Mouse (Mus musculus) embryonic fibroblast, embryonic 13.5 days (primary cell): ENCODE data around the gene Ccl20. TPM values are rescaled to one million over a fixed set of nuclear protein-coding genes. Genes with fewer than 3 reads are reported as not detected.
A peak's percentile ranks its signal among the peaks of the same experiment; 100 is the strongest.

Experiments used
- H3K27ac ChIP-seq: 2 replicates; pipeline ENCODE4 v1.5.1; 2012; ENCODE audit warnings: low read length, control low read depth, inconsistent platforms; ENCODE audit not compliant: insufficient read depth
- H3K4me1 ChIP-seq: 2 replicates; pipeline ENCODE4 v1.6.1; 2011; ENCODE audit warnings: low read length; ENCODE audit not compliant: control insufficient read depth, insufficient read depth
- H3K4me3 ChIP-seq: 2 replicates; pipeline ENCODE4 v1.5.1; 2011; ENCODE audit warnings: mild to moderate bottlenecking, control low read depth, low read length; ENCODE audit not compliant: insufficient read depth
- CTCF ChIP-seq: IDR thresholded peaks from 2 replicates; pipeline ENCODE4 v1.5.1; 2011; ENCODE audit warnings: mild to moderate bottlenecking, control low read depth, low read length, moderate library complexity, borderline replicate concordance; ENCODE audit not compliant: insufficient read depth
- POLR2A ChIP-seq: IDR thresholded peaks from 2 replicates; pipeline ENCODE4 v1.6.1; 2011; ENCODE audit warnings: low read depth, mild to moderate bottlenecking, control low read depth, low read length, moderate library complexity
- polyA plus RNA-seq: library from polyadenylated mRNA; stranded (reverse); fragments of >200 nt; gene quantifications from 2 replicates; pipeline ENCODE4 v1.2.4, GENCODE M21; 2011; ENCODE audit warnings: low read depth; ENCODE audit not compliant: missing spikeins, insufficient read length

The Ccl20 gene
- 11.8 and 12.2 TPM in 2 replicates for polyA plus RNA-seq

DNA sequence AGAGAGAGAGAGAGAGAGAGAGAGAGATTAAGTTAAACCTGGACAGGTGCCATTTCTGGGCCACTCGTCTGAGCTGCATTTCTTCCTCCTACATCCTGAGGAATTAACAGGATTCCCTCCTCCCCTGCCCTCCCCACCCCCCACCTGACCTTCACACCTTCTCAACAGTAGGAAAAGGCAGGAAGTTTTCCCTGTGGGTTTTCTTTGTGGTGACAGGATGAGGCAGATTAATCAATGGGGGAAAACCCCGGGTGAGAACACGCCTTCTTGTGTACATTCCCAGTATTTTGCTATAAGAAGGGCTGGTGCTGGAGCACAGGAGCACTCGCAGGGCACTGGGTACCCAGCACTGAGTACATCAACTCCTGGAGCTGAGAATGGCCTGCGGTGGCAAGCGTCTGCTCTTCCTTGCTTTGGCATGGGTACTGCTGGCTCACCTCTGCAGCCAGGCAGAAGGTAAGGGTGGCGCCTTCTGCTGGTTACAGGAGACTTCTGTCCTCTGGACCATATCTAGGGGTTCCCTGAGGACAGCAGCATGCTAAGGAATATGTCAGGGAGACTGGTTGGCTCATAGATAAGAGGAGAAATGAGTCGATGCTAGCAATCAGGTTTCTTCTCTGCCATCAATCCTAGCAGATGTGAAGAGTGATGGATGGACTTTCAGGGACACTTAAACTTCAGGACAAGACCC, at the start of gene Ccl20:
TSS of gene Ccl20 (plus strand) at position 320 of the 691 bp plus-strand sequence.
- Histone ChIP-seq H3K27ac (no peak within 1 kb of the TSS), H3K4me1 (peaks cover 6% of the 10 kb centered on the region), H3K4me3 (no peak within 1 kb of the TSS)
- TF ChIP-seq POLR2A (no peak), CTCF (no peak)

DNA sequence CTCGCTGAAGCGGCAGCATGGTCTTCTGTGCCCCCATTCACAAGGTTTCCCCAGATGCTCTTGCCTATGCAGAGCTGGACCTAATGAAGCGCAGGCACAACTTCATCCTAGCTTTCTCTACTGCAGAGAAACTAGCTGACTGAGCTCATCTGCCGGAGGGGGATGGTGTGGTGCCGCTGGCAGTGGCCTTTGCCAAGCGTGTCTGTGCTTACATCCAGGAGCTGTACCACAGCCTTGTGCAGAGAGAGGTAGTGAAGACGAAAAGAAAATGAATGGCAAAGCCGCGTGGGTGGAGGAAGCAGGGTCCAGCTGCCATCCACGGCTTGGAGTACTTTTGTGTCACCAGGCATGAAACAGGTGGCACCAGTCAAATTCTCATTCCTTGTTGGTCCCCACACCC, 49.4 kb upstream of the Ccl20 start:
- no peak overlapping the region for H3K27ac ChIP-seq
- no peak overlapping the region for H3K4me3 ChIP-seq
- TF ChIP-seq CTCF = no peak
- TF ChIP-seq POLR2A = no peak
- no peaks in the 10 kb centered on the region for H3K4me1 ChIP-seq

DNA sequence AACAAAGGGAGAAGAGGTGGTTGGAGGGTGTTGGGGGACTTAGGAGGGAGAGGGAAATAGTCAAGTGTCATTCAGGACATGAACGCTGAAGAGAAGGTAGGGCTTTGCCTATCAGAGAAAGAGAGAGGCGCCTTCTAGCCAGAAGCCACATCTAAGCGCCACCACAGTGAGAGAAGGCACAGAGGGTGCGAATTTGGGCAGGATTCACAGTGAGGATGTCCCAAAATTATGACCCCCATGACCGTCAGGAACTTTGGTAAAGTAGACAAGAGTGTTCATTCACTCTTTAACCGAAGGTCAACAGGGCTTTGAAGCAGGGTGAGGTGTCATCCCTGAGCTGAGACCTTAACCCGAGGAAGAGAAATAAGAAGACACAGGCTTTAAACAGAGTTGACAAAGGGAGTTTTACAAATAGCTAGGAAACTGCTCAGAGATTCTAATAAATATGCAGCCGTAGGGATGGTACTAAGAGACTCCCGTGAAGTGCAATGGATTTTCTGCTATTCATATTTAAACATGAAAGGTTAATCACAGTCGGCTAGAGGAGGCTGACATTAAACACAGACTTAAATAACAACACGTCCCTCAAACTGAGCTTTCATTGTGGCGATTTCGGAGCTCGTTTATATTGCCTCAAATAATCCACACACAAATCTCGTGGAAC, 40.9 kb upstream of the Ccl20 start:
- no peak overlapping the region for H3K4me3 ChIP-seq
- TF ChIP-seq POLR2A (no peak), CTCF (no peak)
- H3K4me1 ChIP-seq = no peaks in the 10 kb centered on the region
- no peak overlapping the region for H3K27ac ChIP-seq

DNA sequence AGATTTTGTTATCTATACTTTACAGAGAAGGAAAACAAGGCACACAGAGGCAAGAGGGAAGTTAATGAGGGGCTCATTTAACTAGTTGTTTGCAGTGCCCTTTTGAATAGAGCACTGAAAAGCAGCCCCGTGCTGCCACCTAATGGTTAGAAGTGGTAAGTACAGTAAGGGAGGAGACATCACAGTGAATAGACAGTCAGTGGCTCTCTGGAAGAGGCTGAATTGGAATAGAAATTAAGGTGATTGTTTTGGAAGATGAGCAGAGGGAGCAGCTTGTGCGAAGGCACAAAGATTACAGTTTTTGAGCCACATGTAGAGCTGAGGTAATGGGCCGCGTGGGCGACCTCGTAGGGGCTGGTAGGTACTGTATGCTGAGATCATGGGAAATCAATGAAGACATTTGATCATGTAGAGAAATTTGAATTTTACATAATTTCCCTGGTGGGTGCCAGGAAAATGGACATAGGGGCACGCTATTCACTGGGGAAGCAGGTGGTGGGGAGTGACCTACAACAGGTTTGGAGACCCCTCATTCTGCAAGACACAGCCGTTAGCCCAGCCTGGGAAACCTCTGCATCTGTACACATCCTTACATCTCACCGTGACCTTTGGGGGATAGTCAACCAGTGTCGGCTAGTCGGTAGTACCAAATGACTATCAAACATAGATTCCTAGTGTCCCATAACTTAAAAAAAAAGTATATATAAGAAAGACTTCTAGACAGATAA, 40.2 kb upstream of the Ccl20 start:
- Histone ChIP-seq H3K27ac (no peak overlapping the region), H3K4me3 (no peak overlapping the region), H3K4me1 (no peaks in the 10 kb centered on the region)
- no peak for TF ChIP-seq POLR2A
- no peak for TF ChIP-seq CTCF

DNA sequence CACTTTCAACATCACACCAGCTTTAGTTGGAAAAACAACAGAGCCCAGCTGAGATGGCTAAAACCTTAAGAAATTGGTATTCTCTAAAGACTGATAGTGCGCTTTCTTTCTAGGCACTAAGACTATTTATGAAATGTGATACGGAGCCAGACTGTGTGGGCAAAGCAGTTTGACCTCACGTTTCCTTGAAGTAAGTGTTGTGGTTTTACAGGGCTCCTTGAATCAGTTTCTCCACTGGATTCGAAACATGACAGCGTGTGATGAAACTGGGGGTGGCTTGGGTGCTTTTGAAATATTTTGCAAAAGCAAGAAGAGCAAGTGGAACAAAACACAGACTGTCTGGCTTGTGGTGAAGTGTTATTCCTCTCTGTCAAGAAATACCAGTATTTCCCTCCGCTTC, 39.5 kb upstream of the Ccl20 start:
- Histone ChIP-seq H3K27ac (no peak overlapping the region; the same call in 1 of the 2 replicates), H3K4me1 (no peaks in the 10 kb centered on the region), H3K4me3 (no peak overlapping the region)
- TF ChIP-seq CTCF (no peak), POLR2A (no peak)

DNA sequence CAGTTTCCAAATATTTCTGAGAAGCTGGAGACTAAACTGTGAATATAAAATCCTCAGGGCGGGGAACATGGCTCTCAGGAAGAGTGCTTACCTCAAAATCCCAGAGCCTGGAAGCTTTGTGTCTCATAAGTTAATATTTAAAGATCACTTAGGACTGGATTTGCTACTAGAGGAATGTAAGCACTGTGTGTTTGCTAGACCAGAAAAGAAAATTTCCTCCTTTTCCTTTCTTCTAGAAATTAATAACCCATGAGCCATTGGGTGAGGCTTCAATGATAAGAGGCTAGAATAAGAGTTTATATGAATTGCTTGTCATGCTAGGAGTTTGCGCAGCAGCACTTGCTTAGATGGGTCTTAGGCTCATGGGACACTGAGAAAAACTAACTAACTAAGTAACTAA, 31.8 kb upstream of the Ccl20 start:
- TF ChIP-seq CTCF (no peak), POLR2A (no peak)
- H3K4me1 ChIP-seq = no peaks in the 10 kb centered on the region
- no peak overlapping the region for H3K4me3 ChIP-seq
- no peak overlapping the region for H3K27ac ChIP-seq

DNA sequence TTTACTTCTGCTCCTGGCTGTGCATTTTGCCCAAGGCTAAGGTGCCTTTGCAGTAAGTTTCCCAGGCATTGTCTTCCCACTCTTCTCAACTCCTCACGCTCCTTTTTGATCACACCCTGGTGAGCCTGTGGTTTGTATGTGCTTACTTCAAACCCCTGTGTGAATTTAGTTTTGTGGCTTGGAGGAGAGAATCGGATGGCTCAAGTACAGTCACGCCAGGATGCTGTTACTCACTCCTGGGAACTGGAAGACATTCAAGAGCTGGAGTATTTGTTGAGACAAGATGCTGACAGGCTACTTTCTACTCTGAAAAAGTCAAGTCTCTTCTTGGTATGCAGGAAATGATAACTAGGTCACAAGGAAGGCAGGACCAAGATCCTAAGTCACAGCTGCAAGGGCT, 25.3 kb upstream of the Ccl20 start:
- H3K27ac ChIP-seq = peak overlapping the region; percentile 86
- no peak overlapping the region for H3K4me3 ChIP-seq
- no peak for TF ChIP-seq CTCF
- 0 out of 2 replicates have a peak, but pooled peaks have one; percentile 21 for TF ChIP-seq POLR2A
- H3K4me1 ChIP-seq = peaks cover 5% of the 10 kb centered on the region

DNA sequence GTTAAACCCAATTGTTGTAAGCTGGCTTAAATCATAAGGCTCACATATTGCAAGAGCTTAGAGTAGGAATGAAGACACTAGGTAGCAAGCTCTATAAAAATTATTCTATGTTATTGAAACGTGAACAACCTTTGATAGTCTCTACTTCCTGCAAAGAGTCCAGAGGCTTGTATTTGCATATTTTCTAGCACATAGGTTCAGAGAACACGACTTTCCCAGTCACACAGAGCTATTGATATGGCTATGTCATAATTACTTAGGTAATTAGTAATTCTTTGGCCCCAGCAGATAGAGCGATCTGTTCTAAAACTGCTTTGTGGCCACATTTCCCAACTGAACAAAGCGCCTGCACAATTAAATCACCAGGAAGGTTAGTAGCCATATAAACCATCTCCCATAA, 19.6 kb upstream of the Ccl20 start:
- no peak for TF ChIP-seq POLR2A
- TF ChIP-seq CTCF = no peak
- Histone ChIP-seq H3K27ac (peak overlapping the region; percentile 86), H3K4me1 (peaks cover 16% of the 10 kb centered on the region), H3K4me3 (no peak overlapping the region)

DNA sequence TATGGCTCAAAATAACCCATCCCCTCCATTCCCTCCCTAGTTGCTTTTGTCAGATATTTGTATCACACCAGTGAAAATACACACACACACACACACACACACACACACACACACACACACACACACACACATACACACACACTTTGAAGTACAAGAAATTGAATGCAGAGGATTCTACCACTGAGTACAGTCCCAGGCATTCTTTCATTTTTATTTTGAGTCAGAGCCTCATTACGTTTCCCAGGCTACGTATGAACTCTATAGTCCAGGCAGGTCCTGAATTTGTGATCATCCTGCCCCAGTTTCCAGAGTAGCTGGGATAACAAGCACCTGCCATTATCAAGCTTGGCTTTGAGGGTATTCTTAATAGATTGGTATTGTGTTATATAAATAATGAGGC, 17.4 kb upstream of the Ccl20 start:
- H3K4me1 ChIP-seq = peaks cover 18% of the 10 kb centered on the region

More for the DNA sequence above, 17.4 kb upstream of the Ccl20 start:
- no peak for TF ChIP-seq CTCF
- TF ChIP-seq POLR2A = no peak
- H3K27ac ChIP-seq = peak overlapping the region; percentile 92
- no peak overlapping the region for H3K4me3 ChIP-seq
